Mouse (Mus musculus) intestine, postnatal 0 days (tissue): ENCODE data around the gene Rab8b. TPM values are rescaled to one million over a fixed set of nuclear protein-coding genes. Genes with fewer than 3 reads are reported as not detected.

Source experiments
- ATAC-seq: fragments of 200-750 bp; cut with Nextera tagmentation; 2 replicates; pipeline ENCODE4 v1.8.0; 2017; ENCODE audit warnings: mild to moderate bottlenecking, moderate TSS enrichment, moderate library complexity
- H3K27ac ChIP-seq: fragments of 300-500 bp; sonication (generic); 2 replicates; pipeline ENCODE4 v1.5.1; 2014; ENCODE audit warnings: mild to moderate bottlenecking, low read depth, low read length, moderate library complexity
- H3K27me3 ChIP-seq: fragments of 300-500 bp; sonication (generic); replicated peaks from 2 replicates; pipeline ENCODE4 v1.6.1; 2014; ENCODE audit warnings: low read length, mixed read lengths; ENCODE audit not compliant: control insufficient read depth, insufficient read depth
- H3K36me3 ChIP-seq: fragments of 300-500 bp; sonication (generic); 2 replicates; pipeline ENCODE4 v1.6.1; 2014; ENCODE audit warnings: mild to moderate bottlenecking, moderate library complexity; ENCODE audit not compliant: control insufficient read depth, insufficient read depth
- H3K4me1 ChIP-seq: fragments of 300-500 bp; sonication (generic); replicated peaks from 2 replicates; pipeline ENCODE4 v1.6.1; 2014; ENCODE audit warnings: antibody characterized with exemption, low read length, mixed read lengths; ENCODE audit not compliant: control insufficient read depth, insufficient read depth
- H3K4me2 ChIP-seq: fragments of 300-500 bp; sonication (generic); replicated peaks from 2 replicates; pipeline ENCODE4 v1.6.1; 2014; ENCODE audit warnings: low read depth, mild to moderate bottlenecking, moderate library complexity
- H3K4me3 ChIP-seq: fragments of 300-500 bp; sonication (generic); 2 replicates; pipeline ENCODE4 v1.5.1; 2014; ENCODE audit warnings: low read depth, low read length
- H3K9ac ChIP-seq: fragments of 300-500 bp; sonication (generic); 2 replicates; pipeline ENCODE4 v1.6.1; 2014; ENCODE audit warnings: mild to moderate bottlenecking, low read depth, low read length
- H3K9me3 ChIP-seq: fragments of 300-500 bp; sonication (generic); 2 replicates; pipeline ENCODE4 v1.6.1; 2016; ENCODE audit warnings: mixed run types; ENCODE audit not compliant: control insufficient read depth
- CTCF ChIP-seq: sonication (generic); IDR thresholded peaks from 2 replicates; pipeline ENCODE4 v1.5.1; 2016; ENCODE audit warnings: low read depth, mild to moderate bottlenecking, control low read depth, antibody characterized with exemption, moderate library complexity
- WGBS: fragments of 180-500 bp; shearing (Covaris S2); extraction: QIAGEN DNeasy Blood & Tissue Kit; methylation state at CpG from one replicate; pipeline ENCODE4 v1.1.7; 2014; 5-methylcytosine and 5-hydroxymethylcytosine counted together
- polyA plus RNA-seq: library from polyadenylated mRNA; unstranded; fragments of >200 nt; fragmentation: Nextera tagmentation; extraction: Ambion mirVana; gene quantifications from 2 replicates; pipeline ENCODE4 v1.2.1, GENCODE M21; 2015

Gene Rab8b
- polyA plus RNA-seq, 1 experiment from 2014 or later: 16.2 TPM

DNA sequence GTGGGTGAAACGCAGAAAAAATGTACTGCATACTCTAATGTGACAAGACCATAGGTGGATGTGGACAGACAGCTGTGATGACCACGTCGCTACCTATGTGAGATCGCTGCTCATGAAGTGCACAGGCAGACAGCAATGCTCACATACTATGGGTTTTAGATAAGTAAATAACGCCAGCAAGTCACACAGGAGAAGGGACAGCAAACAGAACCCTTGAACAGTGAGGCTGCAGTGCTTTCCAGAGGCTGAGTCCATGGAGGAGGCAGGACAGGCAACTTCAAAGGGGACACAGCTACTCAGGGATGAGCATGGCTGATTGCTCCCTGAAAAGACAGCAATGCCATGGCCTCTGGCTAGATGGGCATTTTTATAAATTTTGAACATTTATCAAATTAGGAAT is 72.7 kb downstream of the Rab8b start:
- Histone ChIP-seq H3K4me3 (no peak overlapping the region), H3K27me3 (no peaks in the 10 kb centered on the region), H3K36me3 (peaks cover 15% of the 10 kb centered on the region), H3K4me1 (no peaks in the 10 kb centered on the region), H3K9ac (no peak overlapping the region), H3K4me2 (no peak overlapping the region), H3K27ac (no peak overlapping the region), H3K9me3 (no peaks in the 10 kb centered on the region)
- no peak for TF ChIP-seq CTCF
- no peak for ATAC-seq
- WGBS: 83% methylated on average over 5 of the region's 5 CpGs

DNA sequence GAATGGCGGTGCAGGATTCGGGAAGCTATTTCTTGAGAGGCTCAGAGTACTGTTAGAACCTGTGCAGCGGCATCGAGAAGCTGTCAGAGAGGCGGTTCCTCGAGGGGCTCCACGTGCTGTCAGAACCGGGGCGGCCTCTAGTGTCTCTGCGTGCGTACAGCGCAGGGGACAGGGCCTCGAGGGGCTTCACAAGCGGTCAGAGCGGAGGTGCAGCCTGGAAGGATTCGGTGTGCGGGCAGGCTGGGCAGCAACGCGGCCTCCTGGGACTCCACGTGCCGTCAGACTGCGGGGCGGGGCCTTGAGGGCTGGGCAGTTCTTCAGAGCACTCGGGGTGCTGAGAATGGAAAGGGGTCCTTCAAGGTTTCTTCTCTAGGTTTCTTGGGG is 84.4 kb downstream of the Rab8b start:
- no peaks in the 10 kb centered on the region for H3K27me3 ChIP-seq
- ATAC-seq: peak; percentile 46
- H3K9ac ChIP-seq: 0 out of 2 replicates have a peak overlapping the region, but pooled peaks have one; percentile 17

DNA sequence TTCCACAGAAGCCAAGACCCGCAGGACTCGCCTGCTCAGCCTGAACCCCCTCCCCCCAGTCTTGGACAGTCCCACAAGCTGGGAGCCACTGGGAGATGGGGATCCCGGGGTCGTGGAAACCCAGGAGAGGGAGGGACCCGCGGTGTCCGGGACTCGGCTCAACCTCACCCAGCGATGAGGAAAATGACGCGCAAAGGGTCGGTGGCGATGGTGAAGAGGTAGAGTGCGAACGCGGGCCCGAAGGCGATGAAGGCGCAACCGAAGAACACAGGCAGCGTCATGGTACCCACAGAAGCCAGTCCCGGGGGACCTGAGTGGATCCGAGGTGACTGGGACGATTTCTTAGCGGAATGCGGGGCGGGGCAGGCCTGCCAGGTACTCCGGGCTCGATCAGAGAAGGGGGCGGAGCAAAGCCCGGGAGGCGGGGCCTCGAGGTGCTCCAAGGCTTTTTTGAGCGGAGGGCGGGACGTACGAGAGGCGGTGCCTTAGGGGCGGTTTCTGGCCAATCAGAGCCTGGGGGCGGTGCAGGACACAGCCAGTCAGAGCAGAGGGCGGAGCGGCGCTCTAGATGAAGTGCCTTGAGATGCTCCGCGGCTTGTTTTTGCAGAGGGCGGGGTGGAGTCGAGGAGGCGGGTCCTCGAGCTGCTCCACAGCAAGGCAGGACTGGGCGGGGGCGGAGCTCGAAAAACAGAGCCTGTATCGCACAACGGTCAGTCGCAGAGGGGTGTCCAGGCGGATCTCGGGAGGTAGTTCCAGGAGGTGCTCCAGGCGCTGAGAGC is 85.0 kb downstream of the Rab8b start, which contains the start of gene Aph1c:
TSS of gene Aph1c (minus strand) at position 409 of the 779 bp plus-strand sequence.
- Histone ChIP-seq H3K4me2 (peak within 1 kb of the TSS; percentile 96), H3K4me1 (peaks cover 10% of the 10 kb centered on the region; the same call in 1 of the 2 replicates), H3K9ac (peak within 1 kb of the TSS; percentile 57), H3K9me3 (no peaks in the 10 kb centered on the region), H3K27ac (peak within 1 kb of the TSS; percentile 50), H3K36me3 (no peaks in the 10 kb centered on the region), H3K27me3 (no peaks in the 10 kb centered on the region), H3K4me3 (peak within 1 kb of the TSS; percentile 65)
- peak; percentile 99 for ATAC-seq
- TF ChIP-seq CTCF: no peak
- under 1% methylated on average over 58 of the region's 58 CpGs for WGBS

More for the DNA sequence above, 84.4 kb downstream of the Rab8b start:
- Histone ChIP-seq H3K4me3 (peak overlapping the region; percentile 65), H3K4me2 (peak overlapping the region; percentile 96), H3K27ac (no peak overlapping the region), H3K9me3 (no peaks in the 10 kb centered on the region), H3K36me3 (no peaks in the 10 kb centered on the region), H3K4me1 (peaks cover 10% of the 10 kb centered on the region; the same call in 1 of the 2 replicates)
- 0% methylated on average over 23 of the region's 24 CpGs for WGBS
- peak; percentile 48 for TF ChIP-seq CTCF

DNA sequence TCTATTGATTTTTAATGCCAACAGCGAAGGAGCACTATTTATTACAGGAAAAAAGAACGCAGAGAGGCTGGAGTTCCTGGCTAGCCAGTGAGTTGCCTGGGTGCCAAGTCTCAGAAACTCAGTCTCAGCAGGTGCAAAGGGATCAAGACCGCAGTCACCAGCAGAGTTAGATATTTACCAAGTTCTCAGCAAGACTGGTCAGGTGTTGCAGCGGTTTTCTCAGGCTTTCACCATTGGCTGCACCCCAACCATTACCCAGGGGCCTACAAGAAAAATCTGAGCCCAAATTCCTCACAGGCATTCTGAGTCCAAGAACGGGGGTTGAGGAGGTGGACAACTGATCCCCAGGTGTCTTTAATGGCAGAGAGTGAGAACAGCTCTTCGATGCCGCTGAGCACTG is 85.6 kb downstream of the Rab8b start:
- no peak for TF ChIP-seq CTCF
- peak overlapping the region; percentile 65 for H3K4me3 ChIP-seq
- 28% methylated on average over 7 of the region's 7 CpGs for WGBS
- H3K4me2 ChIP-seq: peak overlapping the region; percentile 96
- ATAC-seq: no peak
- H3K27me3 ChIP-seq: no peaks in the 10 kb centered on the region
- peak overlapping the region; percentile 57; the same call in 1 of the 2 replicates for H3K9ac ChIP-seq
- H3K27ac ChIP-seq: peak overlapping the region; percentile 50; the same call in 1 of the 2 replicates
- no peaks in the 10 kb centered on the region for H3K9me3 ChIP-seq
- no peaks in the 10 kb centered on the region for H3K36me3 ChIP-seq
- peaks cover 10% of the 10 kb centered on the region; the same call in 1 of the 2 replicates for H3K4me1 ChIP-seq

DNA sequence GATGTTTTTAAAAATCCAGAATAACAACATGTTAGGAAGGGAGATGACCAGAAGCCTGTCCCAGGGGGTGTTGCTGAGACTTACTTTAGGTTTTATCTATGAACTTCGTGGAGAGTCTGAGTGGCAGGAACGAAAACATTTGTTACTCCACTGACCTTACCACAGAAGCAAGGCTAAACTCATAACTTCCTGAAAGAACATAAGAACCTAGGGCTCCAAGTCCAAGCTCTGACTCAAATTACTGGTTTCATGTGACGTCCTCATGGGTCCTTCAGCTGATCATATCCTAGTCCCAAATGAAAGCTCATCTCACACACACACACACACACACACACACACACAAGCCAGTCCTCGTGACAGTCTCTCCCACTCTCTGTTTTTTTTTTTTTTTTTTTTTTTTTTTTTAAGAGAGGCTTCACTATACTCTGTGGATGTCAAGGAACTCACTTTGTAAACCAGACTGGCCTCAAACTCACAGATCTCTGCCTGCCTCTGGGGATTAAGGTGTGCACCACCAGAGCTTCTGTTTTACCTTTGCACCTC is 87.0 kb downstream of the Rab8b start:
- TF ChIP-seq CTCF: no peak
- Histone ChIP-seq H3K4me3 (no peak overlapping the region), H3K27ac (no peak overlapping the region), H3K9me3 (no peaks in the 10 kb centered on the region), H3K9ac (no peak overlapping the region), H3K27me3 (no peaks in the 10 kb centered on the region), H3K36me3 (no peaks in the 10 kb centered on the region), H3K4me1 (peaks cover 10% of the 10 kb centered on the region; the same call in 1 of the 2 replicates), H3K4me2 (no peak overlapping the region)
- WGBS: 52% methylated on average over 4 of the region's 4 CpGs
- no peak for ATAC-seq

DNA sequence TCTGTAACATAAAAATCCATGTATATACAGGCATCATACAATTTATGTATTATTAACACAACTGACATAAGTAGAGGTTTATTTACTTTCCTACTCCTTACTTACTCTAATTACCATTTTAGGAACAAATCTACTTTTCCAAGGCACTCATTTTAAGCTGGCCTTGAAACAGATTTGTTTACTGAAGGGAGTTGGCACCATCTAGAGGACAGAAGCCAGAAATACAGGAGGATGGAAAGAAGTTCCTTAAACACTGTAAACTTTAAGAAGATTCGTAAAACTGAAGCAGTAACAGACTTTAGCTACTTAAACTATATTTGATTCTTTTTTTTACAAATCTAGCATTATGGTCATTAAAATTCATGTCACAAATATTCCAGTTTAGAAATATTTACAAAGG is 93.5 kb downstream of the Rab8b start:
- Histone ChIP-seq H3K4me1 (no peaks in the 10 kb centered on the region), H3K9me3 (no peaks in the 10 kb centered on the region), H3K36me3 (no peaks in the 10 kb centered on the region), H3K9ac (no peak overlapping the region), H3K4me2 (no peak overlapping the region), H3K27me3 (no peaks in the 10 kb centered on the region), H3K27ac (no peak overlapping the region), H3K4me3 (no peak overlapping the region)
- no peak for ATAC-seq
- TF ChIP-seq CTCF: peak; percentile 84
- WGBS: 23% methylated on average over 1 of the region's 1 CpGs
